Mouse (Mus musculus): ENCODE data around the gene Bicd1.

DNA sequence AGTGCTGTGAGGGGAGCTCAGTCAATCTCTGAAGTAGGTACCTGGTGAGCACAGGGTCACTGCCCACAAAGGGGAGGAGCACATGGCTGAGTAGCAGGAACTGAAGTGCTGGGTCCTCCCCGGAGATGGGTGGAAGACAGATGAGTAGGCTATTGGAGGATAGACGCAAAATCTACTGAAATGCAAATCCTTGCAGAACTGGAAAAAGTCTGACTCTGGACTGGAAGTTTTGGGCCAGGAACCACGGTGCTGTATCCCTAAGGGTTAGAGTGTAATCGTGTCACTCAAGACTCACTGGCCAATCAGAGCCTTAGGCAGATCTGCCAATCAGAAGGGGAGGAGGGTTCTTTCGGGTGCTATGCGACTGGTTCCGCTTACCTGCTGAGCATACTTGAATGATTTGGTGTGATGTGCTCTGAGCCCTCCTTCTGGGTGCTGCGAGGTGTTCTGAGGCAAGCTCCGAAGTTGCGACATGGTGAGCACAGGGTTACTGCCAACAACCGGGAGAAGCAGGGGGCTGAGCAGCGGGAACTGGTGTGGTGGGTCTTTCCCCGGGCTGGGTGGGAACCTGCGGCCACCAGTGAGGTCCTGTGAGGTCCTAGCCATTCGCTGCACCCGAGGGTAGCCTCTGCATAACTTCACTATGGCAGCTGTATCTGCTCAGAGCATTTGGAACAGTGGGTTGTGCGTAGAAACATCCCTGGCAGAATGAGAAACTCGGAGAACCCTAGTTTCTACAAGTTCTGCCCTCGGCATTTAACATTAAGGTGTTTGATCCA lies 157.2 kb downstream of the Bicd1 start:
- TF ChIP-seq CTCF (IDR thresholded peaks at IDR 0.05; ENCODE audit: extremely low read depth, insufficient read depth, insufficient read length, insufficient replicate concordance) (no peak), POLR2A (IDR thresholded peaks at IDR 0.05; ENCODE audit: low read depth, low read length) (no peak)
